Mouse (Mus musculus) lung, postnatal 14 days (tissue): ENCODE results near the gene Tcam1.
A peak's percentile ranks its signal among the peaks of the same experiment; 100 is the strongest.
"Not testable (repeated sequence)": the region's sequence is repeated elsewhere in the genome, so short reads cannot be mapped to it uniquely, and the experiment has no call there.

Source experiments
- DNase-seq: peaks from one replicate; pipeline ENCODE4 v3.0.0; 2021

Tcam1 gene

GRCm38 (mm10) chr11:106276454-106276853 lies at the start of gene Tcam1:
Tcam1 (plus strand) TSS chr11:106276672.
- DNase-seq, result peak; percentile 98

DNA sequence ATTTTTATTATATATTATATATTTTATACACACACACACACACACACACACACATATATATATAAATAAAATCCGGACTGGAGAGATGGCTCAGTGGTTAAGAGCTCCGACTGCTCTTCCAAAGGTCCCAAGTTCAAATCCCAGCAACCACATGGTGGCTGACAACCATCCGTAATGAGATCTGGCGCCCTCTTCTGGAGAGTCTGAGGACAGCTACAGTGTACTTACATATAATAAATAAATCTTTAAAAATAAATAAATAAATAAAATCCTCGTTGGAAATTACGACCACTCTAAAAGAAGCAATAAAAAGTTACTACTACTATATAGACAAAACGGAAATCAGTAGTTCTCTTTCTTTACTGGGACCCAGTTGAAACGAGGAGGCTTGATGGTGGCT lies 42.5 kb upstream of the Tcam1 start:
- not testable (repeated sequence) for DNase-seq

- no peak for DNase-seq
Measured at GRCm38 (mm10) chr11:106246834-106247233, 29.6 kb upstream of the Tcam1 start.

DNA sequence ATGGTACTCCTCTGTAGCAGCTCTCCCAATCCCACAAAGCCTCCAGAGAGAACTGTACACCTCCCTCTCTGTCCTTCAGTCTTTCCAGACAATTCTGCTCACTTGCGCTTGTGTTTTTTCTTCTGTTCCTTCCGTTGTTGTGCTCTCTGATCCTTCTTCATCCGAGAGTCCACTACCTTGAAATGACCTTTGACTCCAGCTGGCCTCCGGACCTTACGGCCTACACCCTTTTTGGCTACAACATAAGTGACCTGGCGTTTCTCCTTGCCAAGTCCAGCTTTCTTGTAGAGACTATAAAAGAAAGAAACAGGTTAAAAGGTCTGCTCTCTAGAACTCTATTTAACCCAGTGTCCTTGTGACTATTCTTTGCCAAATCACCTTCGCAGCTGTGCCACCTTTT lies 27.1 kb upstream of the Tcam1 start:
- DNase-seq, result no peak

GRCm38 (mm10) chr11:106254767-106255166 lies 21.7 kb upstream of the Tcam1 start:
- no peak for DNase-seq

DNA sequence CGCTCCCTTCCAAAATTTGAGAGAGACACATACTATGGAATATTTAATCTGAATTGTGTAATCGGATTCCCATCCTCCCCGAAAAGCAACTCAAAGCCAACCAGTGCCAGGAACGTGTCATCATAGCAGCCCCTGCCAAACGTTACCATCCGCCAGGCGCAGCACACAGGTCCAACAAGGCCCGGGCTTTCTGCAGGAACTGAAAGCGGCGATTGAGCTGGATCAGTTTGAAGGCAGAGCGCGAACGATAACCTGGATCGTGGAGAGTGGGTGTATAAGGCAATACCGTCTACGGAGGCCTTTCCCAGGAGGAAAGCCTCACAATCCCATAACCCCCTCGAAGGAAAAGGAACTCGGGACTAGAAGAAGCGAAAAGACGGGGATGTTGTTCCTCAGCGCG lies 21.3 kb upstream of the Tcam1 start:
- DNase-seq, result no peak

GRCm38 (mm10) chr11:106255685-106256451 lies 20.6 kb upstream of the Tcam1 start, which contains the start of the genes Ftsj3 and Psmc5:
Ftsj3 (minus strand) TSS chr11:106256079.
Psmc5 (plus strand) TSS chr11:106256154.
- peak; percentile 100 for DNase-seq

- peak; percentile 58 for DNase-seq
Measured at GRCm38 (mm10) chr11:106256775-106257174, 19.7 kb upstream of the Tcam1 start.

GRCm38 (mm10) chr11:106260826-106261450 lies 15.5 kb upstream of the Tcam1 start:
- no peak for DNase-seq

DNA sequence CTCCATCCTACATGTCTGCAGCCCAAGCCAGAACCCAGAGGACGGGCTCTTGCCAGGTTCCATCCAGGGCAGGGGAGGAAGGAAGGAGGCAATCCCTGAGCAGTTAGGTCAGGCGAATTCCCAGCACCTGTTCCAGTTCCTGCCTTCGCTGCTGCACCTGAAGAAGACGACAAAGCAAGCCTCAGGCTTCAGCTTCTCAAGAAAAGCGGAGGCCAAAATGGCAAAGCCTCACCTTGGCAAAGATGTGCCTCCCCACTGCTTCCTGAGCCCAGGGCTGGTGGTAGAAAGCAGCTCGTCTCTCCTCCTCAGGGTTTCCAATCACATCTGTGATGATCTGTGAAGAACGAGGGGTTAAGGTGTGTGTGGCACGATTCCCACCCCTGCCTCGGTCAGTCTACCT lies 12.5 kb upstream of the Tcam1 start:
- no peak for DNase-seq

DNA sequence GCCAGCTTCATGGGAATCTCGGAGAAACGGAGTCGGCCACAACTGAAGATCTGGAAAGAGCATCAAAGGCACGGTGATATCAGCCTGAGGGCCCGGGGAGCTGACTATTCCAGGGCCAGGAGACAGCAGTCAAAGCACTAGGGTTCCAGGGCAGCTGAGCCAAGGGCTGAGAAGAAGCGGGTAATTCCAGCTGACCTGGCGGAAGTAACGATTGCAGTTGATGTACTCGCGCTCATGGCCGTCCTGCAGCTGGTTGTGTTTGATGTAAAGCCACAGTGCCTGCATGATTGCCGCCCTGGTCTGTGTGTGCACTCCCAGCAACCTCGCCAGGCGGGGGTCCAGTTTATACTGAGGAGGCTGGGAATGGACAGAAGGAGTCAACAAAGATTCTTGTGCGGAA lies 11.5 kb upstream of the Tcam1 start:
- no peak for DNase-seq

- DNase-seq, result no peak
Measured at GRCm38 (mm10) chr11:106265570-106265969, 10.9 kb upstream of the Tcam1 start.

- DNase-seq, result no peak
Measured at GRCm38 (mm10) chr11:106266431-106266830, 10.0 kb upstream of the Tcam1 start.

DNA sequence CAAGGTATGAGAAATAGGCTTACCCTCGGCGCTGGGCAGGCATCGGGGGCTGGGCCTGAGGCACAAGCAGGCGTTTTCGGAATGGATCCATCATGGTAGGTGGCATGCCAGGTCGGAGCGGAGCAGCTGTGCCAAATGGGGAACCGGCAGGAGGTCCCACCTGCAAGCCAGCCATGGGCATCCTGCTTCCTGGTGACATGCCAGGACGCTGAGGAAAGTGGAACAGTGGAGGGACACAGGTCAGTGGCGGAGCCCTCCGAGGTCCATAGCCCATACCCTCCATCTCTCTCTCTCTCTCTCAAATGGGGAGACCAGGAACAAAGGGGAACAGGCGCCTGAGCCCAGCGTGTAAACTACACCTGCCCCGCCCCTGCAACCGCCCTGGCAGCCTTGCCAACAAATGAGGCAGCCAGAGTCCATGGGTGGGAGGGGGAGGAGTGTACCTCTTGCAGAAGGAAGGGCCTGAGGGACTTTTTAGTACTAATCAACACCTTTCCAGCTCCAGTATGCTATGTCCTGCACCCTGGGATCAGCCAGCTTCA lies 9.1 kb upstream of the Tcam1 start:
- DNase-seq, result peak; percentile 57

DNA sequence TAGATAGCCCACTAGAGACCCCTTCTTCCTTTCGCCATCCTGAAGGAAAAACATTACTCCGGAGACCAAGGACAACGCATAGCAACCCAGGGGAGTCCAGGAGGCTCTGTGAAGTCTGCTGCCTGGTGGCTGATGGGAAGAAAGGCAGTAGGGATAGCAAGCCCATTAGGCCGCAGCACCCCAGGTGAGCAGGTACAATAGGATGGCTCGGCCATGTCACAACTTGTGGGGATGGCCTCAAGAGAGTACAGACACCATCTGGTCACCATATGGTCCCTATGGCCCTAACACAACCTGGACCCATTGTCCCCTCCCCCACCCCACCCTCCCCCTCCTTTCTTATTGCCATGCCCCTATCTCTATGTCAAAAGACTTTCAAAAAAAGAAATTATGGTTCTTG lies 8.6 kb upstream of the Tcam1 start:
- no peak for DNase-seq

- DNase-seq, result peak; percentile 80
Measured at GRCm38 (mm10) chr11:106268326-106269059, 8.0 kb upstream of the Tcam1 start.

GRCm38 (mm10) chr11:106269060-106269431 lies 7.4 kb upstream of the Tcam1 start:
- peak; percentile 30 for DNase-seq

- DNase-seq, result no peak
Measured at GRCm38 (mm10) chr11:106271131-106271793, 5.2 kb upstream of the Tcam1 start.

DNA sequence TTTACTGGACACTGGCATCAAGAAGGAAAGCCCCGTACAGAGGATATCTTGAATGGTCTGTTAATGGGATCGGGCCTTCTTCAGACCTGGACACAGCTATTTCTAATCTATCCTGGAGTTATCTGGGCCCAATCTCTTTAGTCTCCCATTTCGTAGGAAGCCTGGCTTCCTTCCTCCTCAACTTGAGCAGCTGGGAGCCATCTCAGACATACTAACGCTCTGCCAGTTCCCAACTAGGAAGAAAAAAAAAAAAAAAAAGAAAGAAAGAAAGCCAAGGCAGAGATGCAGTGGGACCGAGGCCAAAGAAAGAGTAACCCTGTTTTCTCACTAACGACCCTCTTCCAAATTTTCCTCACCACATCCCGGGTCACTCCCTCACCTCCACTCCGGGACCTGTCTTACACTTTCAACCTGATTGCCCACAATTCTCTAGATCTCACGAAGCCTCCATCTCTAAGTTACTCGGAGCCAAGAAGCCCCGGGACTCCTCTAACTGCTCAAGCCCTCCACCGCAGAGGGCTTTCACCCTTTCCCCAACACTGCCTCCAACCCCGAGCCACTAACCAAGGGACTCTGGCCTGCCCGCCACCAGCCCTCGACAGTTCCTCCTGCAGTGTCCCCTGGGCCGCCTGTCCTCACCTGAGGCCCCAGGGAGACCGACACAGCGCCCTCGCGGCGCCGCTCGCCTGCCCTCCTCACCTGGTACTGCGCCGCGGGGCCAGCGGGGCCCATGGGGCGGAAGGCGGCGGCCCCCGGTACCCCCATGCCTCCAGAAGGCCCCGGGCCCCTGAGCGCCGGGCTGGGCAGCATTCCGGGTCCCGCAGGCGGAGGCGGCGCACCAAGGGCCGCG lies 4.5 kb upstream of the Tcam1 start:
- DNase-seq, result peak; percentile 46

DNA sequence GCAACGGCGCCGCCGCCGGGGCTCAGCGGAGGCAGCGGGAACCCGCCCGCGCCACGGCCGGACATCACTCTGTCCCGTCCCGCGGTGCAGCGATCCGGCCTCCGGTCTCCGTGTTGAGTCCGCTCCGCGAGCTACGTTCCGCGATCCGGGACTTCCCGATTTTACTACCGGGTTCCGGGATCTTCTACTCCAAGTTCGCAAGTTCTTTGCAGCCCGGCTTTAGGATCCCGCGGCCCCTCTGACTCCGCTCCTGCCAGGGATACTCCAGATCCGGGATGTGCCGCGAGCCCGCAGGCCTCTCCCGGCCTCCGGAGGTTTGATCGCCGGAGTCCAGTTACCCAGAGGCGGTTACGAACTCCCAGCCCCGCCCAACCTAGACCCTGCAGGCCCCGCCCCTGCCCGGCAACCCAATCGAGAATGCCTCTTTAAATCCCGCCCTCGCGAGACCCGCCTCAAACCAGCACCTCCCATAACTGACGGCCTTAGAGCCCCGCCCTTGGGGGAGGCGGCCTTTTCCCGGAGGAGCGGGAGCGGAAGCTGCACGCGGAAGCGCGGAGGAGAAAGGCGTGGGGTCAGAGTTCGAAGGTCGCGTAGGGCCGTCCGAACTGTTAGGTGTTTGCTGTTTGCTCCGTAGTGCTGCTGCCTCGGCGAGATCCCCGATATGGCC lies 3.7 kb upstream of the Tcam1 start, which contains the start of gene Smarcd2:
TSS of gene Smarcd2 (minus strand) at position 329 of the 667 bp plus-strand sequence.
- DNase-seq, result peak; percentile 99

- no peak for DNase-seq
Measured at GRCm38 (mm10) chr11:106273311-106273684, 3.2 kb upstream of the Tcam1 start.
